Mouse (Mus musculus): ENCODE data around the gene Timp3.

DNA sequence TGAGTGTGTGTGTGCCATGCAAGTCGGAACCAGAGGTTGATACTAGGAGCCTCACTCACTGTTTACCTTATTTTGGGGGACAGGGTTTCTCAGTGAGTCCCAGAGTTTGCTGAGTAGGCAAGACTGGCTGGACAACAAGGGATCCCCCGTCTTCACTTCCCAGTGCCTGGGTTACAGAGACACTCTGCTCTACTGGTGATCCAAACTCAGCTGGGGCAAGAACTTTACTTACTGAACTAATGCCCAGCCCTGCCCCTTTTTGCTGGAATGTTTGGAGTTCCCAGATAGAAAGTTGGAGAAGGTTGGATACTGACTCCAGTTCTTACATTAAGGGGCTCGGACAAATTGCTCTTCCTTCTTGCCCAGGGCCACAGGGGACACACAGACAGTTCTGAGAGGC lies 89.2 kb downstream of the Timp3 start:
- TF ChIP-seq POLR2A (IDR thresholded peaks at IDR 0.05; ENCODE audit: low read depth, low read length) (no peak), CTCF (IDR thresholded peaks at IDR 0.05; ENCODE audit: extremely low read depth, insufficient read depth, insufficient read length, insufficient replicate concordance) (no peak)
